Mouse (Mus musculus) monocyte, adult 2 months (primary cell): ENCODE measurements around the gene Pkp1.

Experiments
- DNase-seq, 2 experiments: peaks; one replicate each; pipeline ENCODE4 v3.0.0; 2022; ENCODE audit warnings: low spot score in 2 of 2, low read depth in 1 of 2

The Pkp1 gene

GRCm38 (mm10) chr1:135828918-135829317, 90.1 kb downstream of the Pkp1 start:
- no peak for DNase-seq

- no peak for DNase-seq
Observed at GRCm38 (mm10) chr1:135821780-135822179, 97.2 kb downstream of the Pkp1 start.
